16 mouse cellular contexts compared by ENCODE assay signal in genomic region chr8:108994880-108995279, GRCm38 (mm10).
"Had no signal": no experiment of that assay in that cellular context is flagged by ENCODE, and none has a peak within 500 bp of the region (broad histone marks: within the 10 kb centered on the region; RNA-seq: fewer than 3 reads in every experiment).

No protein-coding gene starts in this region.

- H3K9me3 ChIP-seq: neural tube, embryonic 13.5 days; neural tube, embryonic 15.5 days; stomach, embryonic 15.5 days had no signal

- H3K27me3 ChIP-seq: neural tube, embryonic 13.5 days; neural tube, embryonic 15.5 days; stomach, embryonic 15.5 days had no signal

- H3K4me3 ChIP-seq: neural tube, embryonic 13.5 days; neural tube, embryonic 15.5 days; stomach, embryonic 15.5 days had no signal

- H3K4me2 ChIP-seq: neural tube, embryonic 13.5 days; neural tube, embryonic 15.5 days; stomach, embryonic 15.5 days had no signal

- H3K4me1 ChIP-seq: stomach, embryonic 15.5 days had no signal

- H3K9ac ChIP-seq: neural tube, embryonic 13.5 days; neural tube, embryonic 15.5 days; stomach, embryonic 15.5 days had no signal

- H3K27ac ChIP-seq: neural tube, embryonic 13.5 days; neural tube, embryonic 15.5 days; stomach, embryonic 15.5 days; stomach, postnatal 0 days had no signal

- DNase-seq: retina, postnatal 1 day; right cerebral cortex, adult 18-20 months; right cerebral cortex, postnatal 14 days; right cerebral cortex, postnatal 25 days; right cerebral cortex, postnatal 4 days; spleen, adult 18-20 months; thymus, adult 18-20 months; thymus, adult 2 months; thymus, postnatal 14 days; thymus, postnatal 25 days; thymus, postnatal 36 days; thymus, postnatal 4 days had no signal

- H3K36me3 ChIP-seq: neural tube, embryonic 13.5 days; neural tube, embryonic 15.5 days; stomach, embryonic 15.5 days had no signal
